Mouse (Mus musculus) midbrain, embryonic 13.5 days (tissue): Measurements from ENCODE around the gene Etv2. TPM values are rescaled to one million over a fixed set of nuclear protein-coding genes. Genes with fewer than 3 reads are reported as not detected.

Source experiments
- microRNA-seq: library from miRNA; unstranded; fragments of <30 nt; microRNA quantifications from one replicate; pipeline ENCODE4, GENCODE M21; 2016
- polyA plus RNA-seq: library from polyadenylated mRNA; unstranded; fragments of >200 nt; fragmentation: Nextera tagmentation; extraction: Ambion mirVana; gene quantifications from 2 replicates; pipeline ENCODE4 v1.2.1, GENCODE M21; 2015

Gene Etv2
- polyA plus RNA-seq, 1 experiment from 2014 or later = not detected

Small RNA genes lying within 50 kb of the gene (microRNA-seq; reads per million reads assigned to microRNA genes)
- not detected for gene Mir3569

Other genes starting within 250 kb of the Etv2 start
- gene Tyrobp, start 222.1 kb downstream of the Etv2 start, polyA plus RNA-seq = 21.0 and 23.8 TPM in 2 replicates
- gene Hcst, start 216.0 kb downstream of the Etv2 start, polyA plus RNA-seq = 0.54 TPM in 1 of 2 replicates, not detected in the other
- 1.2 and 1.3 TPM in 2 replicates for gene Nfkbid, start 214.1 kb downstream of the Etv2 start, polyA plus RNA-seq
- 521 and 559 TPM in 2 replicates for gene Aplp1, start 190.3 kb downstream of the Etv2 start, polyA plus RNA-seq
- gene Kirrel2, start 178.2 kb downstream of the Etv2 start, polyA plus RNA-seq = 3.1 and 3.6 TPM in 2 replicates
- 0.78 and 0.94 TPM in 2 replicates for gene Nphs1, start 177.5 kb downstream of the Etv2 start, polyA plus RNA-seq
- gene Prodh2, start 142.2 kb downstream of the Etv2 start, polyA plus RNA-seq = not detected in 2 replicates
- 106 and 114 TPM in 2 replicates for gene Arhgap33, start 100.8 kb downstream of the Etv2 start, polyA plus RNA-seq
- gene Hspb6, start 83.7 kb downstream of the Etv2 start, polyA plus RNA-seq = 5.7 and 6.6 TPM in 2 replicates
- 8.7 and 12.3 TPM in 2 replicates for gene Proser3, start 83.6 kb downstream of the Etv2 start, polyA plus RNA-seq
- gene Lin37, start 76.0 kb downstream of the Etv2 start, polyA plus RNA-seq = 54.4 and 60.4 TPM in 2 replicates
- gene U2af1l4, start 72.6 kb downstream of the Etv2 start, polyA plus RNA-seq = 92.5 and 102 TPM in 2 replicates
- gene Gm49396, start 72.5 kb downstream of the Etv2 start, polyA plus RNA-seq = 20.7 and 22.6 TPM in 2 replicates
- 131 and 133 TPM in 2 replicates for gene Psenen, start 72.2 kb downstream of the Etv2 start, polyA plus RNA-seq
- gene Igflr1, start 70.4 kb downstream of the Etv2 start, polyA plus RNA-seq = 4.8 and 6.6 TPM in 2 replicates
- 12.9 and 13.3 TPM in 2 replicates for gene Kmt2b, start 47.1 kb downstream of the Etv2 start, polyA plus RNA-seq
- 0.14 and 0.31 TPM in 2 replicates for gene Zbtb32, start 36.9 kb downstream of the Etv2 start, polyA plus RNA-seq
- gene Upk1a, start 23.0 kb downstream of the Etv2 start, polyA plus RNA-seq = 0.46 and 0.73 TPM in 2 replicates
- gene Cox6b1, start 9.7 kb downstream of the Etv2 start, polyA plus RNA-seq = 1,046 and 1,055 TPM in 2 replicates
- gene Rbm42, start 14.5 kb upstream of the Etv2 start, polyA plus RNA-seq = 130 and 153 TPM in 2 replicates
- 34.2 and 37.0 TPM in 2 replicates for gene Haus5, start 29.1 kb upstream of the Etv2 start, polyA plus RNA-seq
- gene Pmis2, start 35.8 kb upstream of the Etv2 start, polyA plus RNA-seq = not detected in 2 replicates
- gene 2200002J24Rik, start 63.1 kb upstream of the Etv2 start, polyA plus RNA-seq = not detected in 2 replicates
- 0.62 and 1.3 TPM in 2 replicates for gene Atp4a, start 76.4 kb upstream of the Etv2 start, polyA plus RNA-seq
- gene Tmem147, start 93.7 kb upstream of the Etv2 start, polyA plus RNA-seq = 200 and 203 TPM in 2 replicates
- 1.1 and 2.2 TPM in 2 replicates for gene Gapdhs, start 107.8 kb upstream of the Etv2 start, polyA plus RNA-seq
- gene Sbsn, start 115.6 kb upstream of the Etv2 start, polyA plus RNA-seq = 2.3 TPM in 2 replicates
- gene Dmkn, start 127.9 kb upstream of the Etv2 start, polyA plus RNA-seq = 0.27 and 0.57 TPM in 2 replicates
- gene Krtdap, start 152.0 kb upstream of the Etv2 start, polyA plus RNA-seq = not detected in 2 replicates
- 0.17 and 0.50 TPM in 2 replicates for gene Ffar2, start 187.9 kb upstream of the Etv2 start, polyA plus RNA-seq
- not detected in 2 replicates for gene Ffar3, start 220.3 kb upstream of the Etv2 start, polyA plus RNA-seq
- gene Ffar1, start 225.7 kb upstream of the Etv2 start, polyA plus RNA-seq = not detected in 2 replicates
- gene Cd22, start 244.5 kb upstream of the Etv2 start, polyA plus RNA-seq = not detected in 2 replicates